Mouse (Mus musculus) left cerebral cortex, postnatal 36 days (tissue): ENCODE results near the gene Itgax. TPM values are rescaled to one million over a fixed set of nuclear protein-coding genes. Genes with fewer than 3 reads are reported as not detected.
"Not testable (repeated sequence)": the region's sequence is repeated elsewhere in the genome, so short reads cannot be mapped to it uniquely, and the experiment has no call there.

Experiments used
- DNase-seq, 2 experiments: peaks; one replicate each; pipeline ENCODE4 v3.0.0; 2021 to 2022; ENCODE audit warnings: low spot score in 2 of 2, mixed read lengths in 1 of 2
- intact Hi-C: fragments of 180-260 bp; cut with DNase I; formaldehyde crosslinking; loops from one replicate; pipeline ENCODE4 v1.15.1; 2025
- total RNA-seq, 2 experiments: library from RNA; stranded (reverse); gene quantifications; 2 replicates each; pipeline ENCODE4 v1.2.3; 2021

Gene Itgax
- total RNA-seq, 2 experiments from 2014 or later = 0.32 TPM; not detected in 1

DNA sequence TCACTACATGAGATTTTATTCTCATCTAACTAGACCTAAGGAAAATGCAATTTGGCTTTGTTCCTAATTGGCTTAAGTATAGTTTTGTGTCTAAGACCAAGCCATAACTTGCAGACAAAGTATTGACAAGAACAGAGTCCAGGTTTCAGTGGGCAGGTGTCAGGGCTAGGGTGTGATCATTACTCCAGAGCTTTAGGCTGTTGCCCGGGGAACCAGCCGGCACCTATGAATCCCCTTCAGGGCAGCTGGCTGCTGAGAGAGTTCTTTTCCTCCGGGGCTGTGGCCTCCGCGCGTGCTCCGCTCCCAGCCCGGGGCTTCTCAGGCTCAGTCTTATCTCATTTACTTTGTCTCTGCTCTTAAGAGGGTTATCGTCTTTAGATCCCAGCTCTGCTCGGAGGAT is 25.6 kb downstream of the Itgax start:
- DNase-seq = no peak
- intact Hi-C loops = no loop called here

DNA sequence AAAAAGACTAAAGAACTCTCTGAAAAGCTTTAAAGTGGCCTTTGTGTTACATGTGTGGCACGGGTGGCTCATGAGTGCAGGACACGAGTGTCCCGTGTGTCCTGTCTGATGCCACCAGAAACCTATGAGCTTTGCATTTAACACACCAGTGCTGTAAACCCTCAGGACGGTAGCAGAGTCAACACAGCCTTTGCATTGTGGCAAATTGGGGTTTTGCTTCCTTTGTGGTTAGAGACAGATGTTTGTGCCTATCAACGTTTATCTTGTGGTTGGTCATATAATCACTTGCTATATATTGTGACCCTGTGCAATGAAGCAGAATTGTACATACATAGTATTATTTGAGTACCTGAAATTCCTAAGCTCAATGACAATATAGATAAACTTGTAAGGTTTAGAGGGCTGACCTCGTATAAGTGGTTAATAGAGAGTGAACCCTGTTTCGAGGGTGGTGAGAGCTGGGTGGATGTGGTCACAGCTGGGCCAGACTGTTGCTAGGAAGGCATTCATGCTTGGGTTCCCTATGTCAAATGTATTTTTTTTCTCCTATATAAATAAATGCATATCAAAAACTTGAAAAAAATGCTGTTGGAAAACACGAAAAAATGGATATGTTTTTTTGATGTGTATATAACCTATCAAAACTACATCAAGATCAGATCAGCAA is 29.5 kb downstream of the Itgax start:
- DNase-seq, intact Hi-C loops: not testable (repeated sequence)

DNA sequence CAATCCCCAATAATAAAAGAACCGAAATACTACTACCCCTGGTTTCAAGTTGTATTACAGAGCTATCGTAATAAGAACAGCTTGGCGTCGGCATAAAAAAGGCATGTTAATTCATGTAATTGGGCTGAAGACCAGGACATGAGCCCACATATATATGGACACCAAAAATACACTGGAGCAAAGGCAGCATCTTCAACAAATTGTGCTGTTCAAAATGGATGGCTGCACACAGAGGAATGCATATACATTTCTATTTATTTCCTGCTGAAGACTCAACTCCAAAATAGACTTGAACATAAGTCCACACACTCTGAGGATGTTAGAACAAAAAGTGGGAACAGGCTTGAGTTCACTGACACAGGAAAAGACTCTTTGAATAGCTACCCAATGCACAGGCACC is 34.7 kb downstream of the Itgax start:
- intact Hi-C loops = no loop called here
- DNase-seq = no peak

DNA sequence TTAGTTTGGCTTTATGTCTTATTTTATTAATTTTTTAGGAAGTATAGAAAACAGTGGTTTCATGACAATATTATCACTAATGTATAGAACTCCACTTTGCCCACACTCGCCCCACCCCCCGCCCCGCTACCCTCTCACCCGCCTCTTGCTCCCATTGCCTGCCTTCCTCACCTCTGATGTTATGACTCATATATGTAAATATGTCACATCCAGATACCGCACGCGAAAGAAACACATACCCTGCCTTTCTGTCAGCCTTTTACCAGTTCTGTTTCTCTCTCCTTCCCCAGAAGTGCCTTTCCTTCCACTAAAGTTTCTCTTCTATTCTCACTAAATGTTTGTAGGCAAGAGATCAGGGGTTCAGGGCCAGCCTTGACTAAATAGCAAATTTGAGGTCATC is 37.0 kb downstream of the Itgax start:
- no peak for DNase-seq
- intact Hi-C loops = no loop called here

DNA sequence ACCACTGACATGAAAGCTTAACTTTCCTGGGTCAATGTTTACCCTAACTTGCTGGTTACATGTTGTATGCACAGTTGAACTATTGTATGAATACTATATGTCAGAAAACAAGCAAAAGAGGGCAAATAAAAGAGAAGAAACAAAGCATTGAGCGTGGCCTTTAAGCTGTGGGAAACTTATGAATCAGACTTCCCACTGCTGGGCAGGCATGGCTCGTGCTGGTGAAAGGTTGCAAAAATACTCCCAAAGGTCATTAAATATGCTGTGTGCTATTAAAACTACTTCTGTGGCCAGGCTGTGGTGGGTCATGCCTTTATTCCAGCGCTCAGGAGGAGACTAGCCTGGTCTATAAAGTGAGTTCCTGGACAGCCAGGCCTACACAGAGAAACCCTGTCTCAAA is 40.6 kb downstream of the Itgax start:
- intact Hi-C loops = no loop called here
- DNase-seq = no peak

DNA sequence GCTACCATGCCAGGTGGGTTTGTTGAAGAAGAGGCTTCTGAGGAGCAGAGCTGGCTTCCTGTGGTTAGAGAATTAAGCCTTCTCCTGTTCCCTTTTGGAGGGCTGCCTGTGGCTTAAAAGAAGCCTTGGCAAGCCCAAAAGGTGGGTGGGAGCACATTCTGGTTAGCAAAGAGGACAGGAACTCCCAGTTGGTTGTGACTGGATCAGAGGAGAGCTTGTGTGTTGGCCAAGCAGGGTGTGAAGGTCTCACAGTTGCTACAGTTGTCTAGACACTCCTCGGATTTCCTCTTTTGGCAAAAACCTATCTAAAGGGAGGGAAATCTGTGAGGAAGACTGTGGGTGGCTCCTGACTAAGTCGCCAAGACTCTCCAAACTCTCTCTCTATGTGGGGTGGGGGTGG is 49.0 kb downstream of the Itgax start:
- peak; percentile 51 to 80 for DNase-seq
- intact Hi-C loops = no loop called here

DNA sequence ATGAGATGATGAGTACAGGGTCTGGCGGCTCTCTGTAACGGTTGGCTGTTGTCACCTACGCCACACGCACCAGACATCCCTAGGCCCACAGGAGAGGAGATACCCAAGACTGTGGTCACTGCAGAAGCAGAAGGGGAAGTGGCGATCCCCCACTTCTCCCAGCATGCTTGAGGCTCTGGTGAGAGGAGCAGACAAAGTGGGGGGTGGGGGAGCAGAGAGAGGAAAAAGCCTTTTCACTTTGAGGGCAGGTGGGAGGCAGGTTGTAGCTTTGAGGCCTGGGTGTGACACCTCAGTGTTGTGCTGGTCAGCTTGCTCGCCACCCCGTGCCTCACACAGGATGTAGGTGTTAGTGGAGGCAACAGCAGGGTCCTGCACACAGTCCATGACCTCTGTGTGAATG is 50.8 kb downstream of the Itgax start:
- DNase-seq = no peak
- intact Hi-C loops = no loop called here

DNA sequence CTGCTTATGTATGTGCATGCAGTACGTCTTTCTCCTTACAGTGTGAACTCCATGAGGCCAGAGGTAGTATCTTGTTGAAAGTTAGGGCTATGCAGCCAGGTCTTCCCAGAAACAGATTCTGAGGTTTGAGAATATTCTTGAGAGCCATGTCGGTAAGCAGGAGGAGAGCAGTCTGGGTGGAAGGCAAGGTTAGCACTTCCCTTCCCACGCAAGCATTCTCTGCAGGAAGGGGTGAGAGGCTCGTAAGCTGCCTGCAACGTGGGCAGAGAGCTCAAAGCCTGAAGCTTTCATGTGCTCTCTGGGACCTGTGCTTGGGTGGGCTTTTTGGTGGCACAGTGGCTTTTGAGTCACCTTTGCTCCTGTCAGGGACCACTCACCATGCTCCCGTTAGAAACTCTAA is 51.2 kb downstream of the Itgax start:
- DNase-seq = no peak
- intact Hi-C loops = no loop called here

DNA sequence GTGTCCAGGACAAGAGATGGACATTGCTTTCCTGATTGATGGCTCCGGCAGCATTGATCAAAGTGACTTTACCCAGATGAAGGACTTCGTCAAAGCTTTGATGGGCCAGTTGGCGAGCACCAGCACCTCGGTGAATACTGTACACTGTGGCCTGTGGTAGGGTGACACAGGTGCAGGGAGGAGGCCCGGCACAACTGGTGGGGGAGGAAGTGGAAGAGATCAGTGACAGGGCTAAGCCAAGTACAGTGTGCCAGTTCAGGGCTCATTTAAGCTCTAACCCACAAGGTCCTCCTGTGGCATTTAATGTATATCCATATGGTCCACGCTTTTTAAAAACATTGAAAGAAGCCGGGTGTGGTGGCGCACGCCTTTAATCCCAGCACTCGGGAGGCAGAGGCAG is 52.3 kb downstream of the Itgax start:
- intact Hi-C loops = no loop called here
- DNase-seq = no peak

Other genes starting within 250 kb of the Itgax start
- 1 to 10 TPM in 1 of 2 experiments, under 1 TPM in 1; 0.76 to 2.2 TPM for gene Prss53, start 238.6 kb upstream of the Itgax start, total RNA-seq
- gene Gm21974, start 234.1 kb upstream of the Itgax start, total RNA-seq = not detected
- 10 to 100 TPM; 22.2 to 24.5 TPM for gene Vkorc1, start 233.9 kb upstream of the Itgax start, total RNA-seq
- gene Bckdk, start 225.5 kb upstream of the Itgax start, total RNA-seq = 10 to 100 TPM; 36.4 to 46.4 TPM
- gene Kat8, start 217.0 kb upstream of the Itgax start, total RNA-seq = 10 to 100 TPM; 27.6 to 34.8 TPM
- gene Prss8, start 199.4 kb upstream of the Itgax start, total RNA-seq = not detected
- gene Prss36, start 182.8 kb upstream of the Itgax start, total RNA-seq = 10 to 100 TPM in 1 of 2 experiments, 1 to 10 TPM in 1; 8.2 to 10.2 TPM
- gene Fus, start 162.1 kb upstream of the Itgax start, total RNA-seq = 100 to 1,000 TPM; 259 to 349 TPM
- gene Pycard, start 135.7 kb upstream of the Itgax start, total RNA-seq = 1 to 10 TPM in 1 of 2 experiments, under 1 TPM in 1; 0.79 to 1.8 TPM
- under 1 TPM; 0.96 to 0.97 TPM for gene Trim72, start 125.6 kb upstream of the Itgax start, total RNA-seq
- gene Itgam, start 66.9 kb upstream of the Itgax start, total RNA-seq = 10 to 100 TPM; 10.2 to 12.1 TPM
- not detected for gene Gm49368, start 66.9 kb upstream of the Itgax start, total RNA-seq
- 1 to 10 TPM in 1 of 2 experiments, under 1 TPM in 1; 0.45 to 1.3 TPM for gene Itgad, start 24.8 kb downstream of the Itgax start, total RNA-seq
- 1 to 10 TPM; 7.4 to 8.7 TPM for gene Cox6a2, start 76.8 kb downstream of the Itgax start, total RNA-seq
- gene Armc5, start 107.8 kb downstream of the Itgax start, total RNA-seq = 10 to 100 TPM; 11.3 to 13.6 TPM
- gene 9130023H24Rik, start 108.5 kb downstream of the Itgax start, total RNA-seq = 1 to 10 TPM; 2.7 to 3.7 TPM
- gene Tgfb1i1, start 117.3 kb downstream of the Itgax start, total RNA-seq = 10 to 100 TPM; 19.0 to 22.6 TPM
- not detected for gene Slc5a2, start 136.1 kb downstream of the Itgax start, total RNA-seq
- 10 to 100 TPM; 23.5 to 26.3 TPM for gene BC017158, start 168.6 kb downstream of the Itgax start, total RNA-seq